Mouse (Mus musculus) limb, embryonic 14.5 days (tissue): ENCODE measurements around the gene Rps6kc1. TPM values are rescaled to one million over a fixed set of nuclear protein-coding genes. Genes with fewer than 3 reads are reported as not detected.

ENCODE experiments used
- ATAC-seq: fragments of 200-750 bp; cut with Nextera tagmentation; 2 replicates; pipeline ENCODE4 v1.8.0; 2017; ENCODE audit warnings: low read depth, moderate number of reproducible peaks, moderate TSS enrichment; ENCODE audit not compliant: low FRiP score
- DNase-seq: peaks from one replicate; pipeline ENCODE4 v3.0.0-alpha.2; 2015; ENCODE audit warnings: low spot score
- H3K27ac ChIP-seq: fragments of 300-500 bp; sonication (generic); replicated peaks from 2 replicates; pipeline ENCODE4 v1.5.1; 2014; ENCODE audit warnings: low read depth, mild to moderate bottlenecking, low read length, moderate library complexity, mixed read lengths
- H3K27me3 ChIP-seq: fragments of 300-500 bp; sonication (generic); 2 replicates; pipeline ENCODE4 v1.6.1; 2014; ENCODE audit warnings: low read length, mixed read lengths; ENCODE audit not compliant: control insufficient read depth, insufficient read depth
- H3K36me3 ChIP-seq: fragments of 300-500 bp; sonication (generic); 2 replicates; pipeline ENCODE4 v1.6.1; 2014; ENCODE audit warnings: mild to moderate bottlenecking, low read length, moderate library complexity, mixed read lengths; ENCODE audit not compliant: control insufficient read depth, insufficient read depth
- H3K4me1 ChIP-seq: fragments of 300-500 bp; sonication (generic); 2 replicates; pipeline ENCODE4 v1.6.1; 2014; ENCODE audit warnings: antibody characterized with exemption, low read length, mixed read lengths; ENCODE audit not compliant: control insufficient read depth, insufficient read depth
- H3K4me2 ChIP-seq: fragments of 300-500 bp; sonication (generic); replicated peaks from 2 replicates; pipeline ENCODE4 v1.6.1; 2014; ENCODE audit warnings: low read depth, mild to moderate bottlenecking, low read length, moderate library complexity; ENCODE audit not compliant: severe bottlenecking
- H3K4me3 ChIP-seq: fragments of 300-500 bp; sonication (generic); replicated peaks from 2 replicates; pipeline ENCODE4 v1.5.1; 2014; ENCODE audit warnings: low read length
- H3K9ac ChIP-seq: fragments of 300-500 bp; sonication (generic); 2 replicates; pipeline ENCODE4 v1.6.1; 2014; ENCODE audit warnings: mild to moderate bottlenecking, low read depth, low read length, moderate library complexity; ENCODE audit not compliant: severe bottlenecking
- H3K9me3 ChIP-seq: fragments of 300-500 bp; sonication (generic); 2 replicates; pipeline ENCODE4 v1.6.1; 2016; ENCODE audit warnings: low read length; ENCODE audit not compliant: control insufficient read depth
- POLR2A ChIP-seq: fragments of 200-500 bp; IDR thresholded peaks from 2 replicates; pipeline ENCODE4 v1.8.0; 2012; ENCODE audit warnings: inconsistent platforms, mild to moderate bottlenecking, moderate library complexity, borderline replicate concordance; ENCODE audit not compliant: insufficient read depth, insufficient read length; ENCODE audit errors: extremely low read depth
- WGBS: fragments of 180-500 bp; shearing (Covaris S2); extraction: QIAGEN DNeasy Blood & Tissue Kit; methylation state at CpG from one replicate; pipeline ENCODE4 v1.1.7; 2014; 5-methylcytosine and 5-hydroxymethylcytosine counted together
- polyA plus RNA-seq, 2 experiments: library from polyadenylated mRNA; depleted of rRNA in 1 of 2; stranded (reverse) in 1 of 2; unstranded in 1 of 2; fragments of >200 nt; fragmentation: Nextera tagmentation in 1 of 2; extraction: Ambion mirVana in 1 of 2; gene quantifications; 2 replicates each; pipeline versions ENCODE4 v1.2.1 to v1.2.3; 2012 to 2014

Gene Rps6kc1
- polyA plus RNA-seq, 2 experiments: 14.7 to 17.4 TPM

DNA sequence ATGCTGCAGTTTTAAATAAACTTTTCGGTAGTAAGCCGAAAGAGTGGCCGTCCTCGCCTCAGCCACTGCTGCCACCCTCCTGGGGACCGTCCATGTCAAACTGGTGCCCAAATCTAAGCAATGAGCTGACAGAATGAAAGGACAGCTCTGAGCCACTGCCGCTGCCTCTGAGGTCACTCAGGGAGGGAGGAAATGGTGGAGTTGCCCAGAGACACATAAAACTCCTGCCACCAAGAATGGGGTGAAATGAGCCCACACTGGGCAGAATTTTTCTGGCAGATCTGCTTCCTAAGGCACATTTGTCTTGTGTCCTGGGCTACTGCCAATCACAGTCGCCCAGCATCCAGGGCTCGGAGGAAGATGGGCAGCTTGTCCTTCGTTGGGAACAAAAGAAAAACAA is 255.5 kb downstream of the Rps6kc1 start:
- H3K36me3 ChIP-seq: no peaks in the 10 kb centered on the region
- no peaks in the 10 kb centered on the region for H3K27me3 ChIP-seq
- no peak for ATAC-seq
- H3K4me2 ChIP-seq: no peak overlapping the region
- no peaks in the 10 kb centered on the region for H3K9me3 ChIP-seq
- 80% methylated on average over 9 of the region's 9 CpGs for WGBS
- no peak overlapping the region for H3K27ac ChIP-seq
- no peak overlapping the region for H3K9ac ChIP-seq
- no peak overlapping the region for H3K4me3 ChIP-seq
- H3K4me1 ChIP-seq: no peaks in the 10 kb centered on the region
- DNase-seq: no peak
- TF ChIP-seq POLR2A: no peak

DNA sequence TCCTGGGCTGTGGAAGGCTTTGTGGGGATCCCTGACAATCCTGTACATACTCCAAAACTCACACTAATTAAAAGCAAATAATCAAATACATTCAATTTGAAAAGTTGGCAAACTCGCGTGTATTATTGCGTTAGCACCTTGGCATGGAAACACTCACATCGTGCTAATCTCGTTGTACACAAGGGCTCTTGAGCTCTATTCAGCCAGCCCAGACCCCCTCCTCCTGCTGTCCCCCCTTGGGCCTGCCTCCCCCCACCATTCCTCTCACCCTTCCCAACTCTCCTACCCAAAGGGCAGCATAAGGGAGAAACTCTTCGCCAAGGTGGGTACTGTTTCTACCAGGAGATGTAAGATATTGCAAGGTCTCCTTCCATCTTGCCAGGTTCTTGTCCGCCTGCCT is 255.9 kb downstream of the Rps6kc1 start:
- DNase-seq (no peak), ATAC-seq (no peak)
- no peak overlapping the region for H3K9ac ChIP-seq
- H3K4me1 ChIP-seq: no peaks in the 10 kb centered on the region
- no peak for TF ChIP-seq POLR2A
- no peaks in the 10 kb centered on the region for H3K9me3 ChIP-seq
- no peaks in the 10 kb centered on the region for H3K36me3 ChIP-seq
- no peak overlapping the region for H3K4me2 ChIP-seq
- H3K27me3 ChIP-seq: no peaks in the 10 kb centered on the region
- 87% methylated on average over 7 of the region's 7 CpGs for WGBS
- no peak overlapping the region for H3K4me3 ChIP-seq
- H3K27ac ChIP-seq: no peak overlapping the region

DNA sequence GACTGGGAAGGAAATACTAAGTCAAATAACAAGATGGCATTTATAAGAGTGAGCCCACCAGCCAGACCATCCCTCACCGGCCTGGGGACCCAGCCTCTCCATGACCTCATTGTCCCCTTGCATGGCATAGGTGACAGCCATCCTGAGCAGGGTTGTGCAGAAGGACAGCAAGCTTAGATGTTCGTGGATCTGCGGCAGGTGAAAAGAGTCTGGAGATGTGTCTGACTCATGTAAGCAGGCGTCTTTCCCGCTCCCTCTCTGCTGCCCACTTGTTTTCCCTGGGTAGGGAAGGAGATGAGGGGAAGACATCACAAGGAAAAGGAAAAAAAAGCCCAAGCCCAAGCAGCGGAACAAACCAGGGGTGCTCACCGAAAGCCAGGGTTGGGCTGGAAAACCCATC is 256.5 kb downstream of the Rps6kc1 start:
- Histone ChIP-seq H3K27ac (no peak overlapping the region), H3K27me3 (no peaks in the 10 kb centered on the region), H3K4me3 (no peak overlapping the region), H3K4me2 (no peak overlapping the region), H3K36me3 (no peaks in the 10 kb centered on the region), H3K9ac (no peak overlapping the region), H3K4me1 (no peaks in the 10 kb centered on the region), H3K9me3 (no peaks in the 10 kb centered on the region)
- DNase-seq (no peak), ATAC-seq (no peak)
- no peak for TF ChIP-seq POLR2A
- WGBS: 91% methylated on average over 7 of the region's 7 CpGs

DNA sequence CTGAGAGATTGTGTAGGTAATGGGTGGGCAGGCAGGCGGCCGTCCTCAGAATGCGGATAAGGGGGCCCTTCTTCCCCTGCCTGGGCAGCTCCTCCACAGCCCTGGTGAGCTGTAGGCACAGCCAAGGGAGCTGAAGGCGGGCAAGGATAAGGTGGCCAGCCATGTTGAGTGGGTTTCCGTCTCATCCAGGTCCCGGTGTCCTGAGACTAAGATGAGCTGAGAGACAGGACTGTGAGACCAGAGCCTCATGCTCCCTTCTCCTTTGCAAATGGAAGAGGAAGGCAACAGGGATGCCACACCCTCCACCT is 256.9 kb downstream of the Rps6kc1 start:
- Histone ChIP-seq H3K4me2 (no peak overlapping the region), H3K27me3 (no peaks in the 10 kb centered on the region), H3K27ac (no peak overlapping the region), H3K9me3 (no peaks in the 10 kb centered on the region), H3K4me1 (no peaks in the 10 kb centered on the region), H3K9ac (no peak overlapping the region), H3K4me3 (no peak overlapping the region), H3K36me3 (no peaks in the 10 kb centered on the region)
- ATAC-seq: no peak
- no peak for DNase-seq
- 84% methylated on average over 6 of the region's 6 CpGs for WGBS
- TF ChIP-seq POLR2A: no peak

DNA sequence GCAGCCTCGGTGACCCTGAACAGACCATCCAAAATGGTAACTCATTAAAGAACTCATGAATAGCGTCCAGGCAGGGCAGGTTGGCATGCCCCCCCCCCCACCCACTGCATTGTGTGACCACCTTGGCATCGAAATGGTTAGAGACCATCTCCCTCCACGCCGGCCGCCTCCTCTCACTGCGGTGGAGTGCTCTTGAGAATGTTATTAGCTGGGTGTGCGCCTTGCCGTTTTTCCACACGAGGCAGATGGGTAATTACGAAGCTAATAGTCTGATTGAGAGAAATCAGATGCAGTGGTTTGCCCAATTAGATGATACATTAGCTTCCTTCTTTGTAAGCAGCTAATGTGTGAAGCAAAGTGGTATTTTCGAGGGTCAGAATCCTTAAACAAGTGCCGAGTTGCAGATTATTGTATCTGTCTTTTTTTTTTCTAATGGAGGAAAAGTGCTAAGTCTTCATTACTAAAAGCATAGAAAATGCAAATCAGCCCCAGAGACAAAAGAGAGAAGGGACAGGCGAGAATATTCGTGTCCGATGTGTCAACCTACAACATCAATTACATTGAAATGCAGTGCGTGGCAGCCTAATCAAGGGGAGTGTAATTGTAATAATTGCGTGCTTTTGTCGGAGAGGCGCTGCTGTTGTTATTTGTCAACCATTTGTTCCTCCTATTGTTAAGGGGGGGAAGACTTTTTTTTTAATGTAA is 257.4 kb downstream of the Rps6kc1 start:
- H3K4me1 ChIP-seq: no peaks in the 10 kb centered on the region
- H3K36me3 ChIP-seq: no peaks in the 10 kb centered on the region
- H3K9ac ChIP-seq: no peak overlapping the region
- no peaks in the 10 kb centered on the region for H3K9me3 ChIP-seq
- DNase-seq (no peak), ATAC-seq (no peak)
- no peak overlapping the region for H3K4me2 ChIP-seq
- WGBS: 87% methylated on average over 20 of the region's 20 CpGs
- no peak for TF ChIP-seq POLR2A
- H3K27me3 ChIP-seq: no peaks in the 10 kb centered on the region
- no peak overlapping the region for H3K4me3 ChIP-seq
- H3K27ac ChIP-seq: no peak overlapping the region

DNA sequence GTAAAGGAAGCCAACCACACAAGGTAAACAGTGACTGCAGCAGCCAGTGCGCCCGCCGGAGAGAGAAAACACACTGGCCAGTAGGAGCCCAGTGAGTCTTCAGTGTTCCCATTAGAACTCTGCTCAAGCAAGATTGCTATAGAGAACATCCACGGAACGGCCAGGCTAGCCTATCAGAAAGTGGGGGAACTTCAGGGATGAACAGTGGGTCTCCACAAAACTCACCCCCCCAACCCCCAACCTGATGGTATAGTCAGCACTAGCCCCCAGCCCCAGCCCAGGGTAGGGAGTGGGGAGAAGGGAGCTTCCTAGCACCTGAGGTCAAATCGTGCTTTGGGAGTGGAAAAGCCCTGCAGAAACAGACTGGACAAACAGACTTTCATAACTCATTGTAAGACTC is 258.5 kb downstream of the Rps6kc1 start:
- no peak for ATAC-seq
- no peaks in the 10 kb centered on the region for H3K27me3 ChIP-seq
- no peak for DNase-seq
- H3K4me3 ChIP-seq: no peak overlapping the region
- no peaks in the 10 kb centered on the region for H3K36me3 ChIP-seq
- H3K9ac ChIP-seq: no peak overlapping the region
- no peak for TF ChIP-seq POLR2A
- H3K4me1 ChIP-seq: no peaks in the 10 kb centered on the region
- H3K27ac ChIP-seq: no peak overlapping the region
- WGBS: 81% methylated on average over 6 of the region's 6 CpGs
- H3K4me2 ChIP-seq: no peak overlapping the region
- no peaks in the 10 kb centered on the region for H3K9me3 ChIP-seq

Other genes with a start within 250 kb of the Rps6kc1 start
- gene Angel2, start 13.3 kb upstream of the Rps6kc1 start, polyA plus RNA-seq (2012; rRNA removed): 47.2 and 48.8 TPM in 2 replicates
- gene Angel2, start 13.3 kb upstream of the Rps6kc1 start, polyA plus RNA-seq (2014; fragmentation: Nextera tagmentation; extraction: Ambion mirVana): 44.9 and 47.6 TPM in 2 replicates
- 39.7 and 40.1 TPM in 2 replicates for gene Vash2, start 67.5 kb upstream of the Rps6kc1 start, polyA plus RNA-seq (2012; rRNA removed)
- gene Vash2, start 67.5 kb upstream of the Rps6kc1 start, polyA plus RNA-seq (2014; fragmentation: Nextera tagmentation; extraction: Ambion mirVana): 64.7 and 66.9 TPM in 2 replicates
- gene Flvcr1, start 114.4 kb upstream of the Rps6kc1 start, polyA plus RNA-seq (2012; rRNA removed): 15.0 and 18.3 TPM in 2 replicates
- 7.6 and 7.8 TPM in 2 replicates for gene Flvcr1, start 114.4 kb upstream of the Rps6kc1 start, polyA plus RNA-seq (2014; fragmentation: Nextera tagmentation; extraction: Ambion mirVana)
- gene Spata45, start 124.9 kb upstream of the Rps6kc1 start, polyA plus RNA-seq (2012; rRNA removed): not detected in 2 replicates
- not detected in 2 replicates for gene Spata45, start 124.9 kb upstream of the Rps6kc1 start, polyA plus RNA-seq (2014; fragmentation: Nextera tagmentation; extraction: Ambion mirVana)
- 25.9 and 27.8 TPM in 2 replicates for gene Tatdn3, start 151.2 kb upstream of the Rps6kc1 start, polyA plus RNA-seq (2012; rRNA removed)
- gene Tatdn3, start 151.2 kb upstream of the Rps6kc1 start, polyA plus RNA-seq (2014; fragmentation: Nextera tagmentation; extraction: Ambion mirVana): 15.7 and 17.2 TPM in 2 replicates
- gene Nsl1, start 151.2 kb upstream of the Rps6kc1 start, polyA plus RNA-seq (2012; rRNA removed): 15.4 and 17.2 TPM in 2 replicates
- 11.6 and 13.9 TPM in 2 replicates for gene Nsl1, start 151.2 kb upstream of the Rps6kc1 start, polyA plus RNA-seq (2014; fragmentation: Nextera tagmentation; extraction: Ambion mirVana)
- gene Batf3, start 186.1 kb upstream of the Rps6kc1 start, polyA plus RNA-seq (2012; rRNA removed): 16.1 and 16.5 TPM in 2 replicates
- 11.2 and 14.9 TPM in 2 replicates for gene Batf3, start 186.1 kb upstream of the Rps6kc1 start, polyA plus RNA-seq (2014; fragmentation: Nextera tagmentation; extraction: Ambion mirVana)